Mouse (Mus musculus) E14TG2a.4 (cell line): ENCODE measurements around the gene Wdr26.
A peak's percentile ranks its signal among the peaks of the same experiment; 100 is the strongest.

Source experiments
- H3K27me3 ChIP-seq: 2 replicates; pipeline ENCODE4 v1.6.1; 2014; ENCODE audit warnings: low read length, control low read depth; ENCODE audit not compliant: insufficient read depth
- H3K36me3 ChIP-seq: 2 replicates; pipeline ENCODE4 v1.6.1; 2014; ENCODE audit warnings: low read length, control low read depth; ENCODE audit not compliant: insufficient read depth
- H3K4me1 ChIP-seq: replicated peaks from 2 replicates; pipeline ENCODE4 v1.6.1; 2014; ENCODE audit warnings: low read depth, low read length, control low read depth
- H3K4me3 ChIP-seq: replicated peaks from 2 replicates; pipeline ENCODE4 v1.5.1; 2014; ENCODE audit warnings: mild to moderate bottlenecking, low read length
- H3K9me3 ChIP-seq: 2 replicates; pipeline ENCODE4 v1.6.1; 2014; ENCODE audit warnings: low read length, control low read depth
- CTCF ChIP-seq: conservative IDR thresholded peaks from 2 replicates; pipeline ENCODE4 v1.5.1; 2014; ENCODE audit warnings: low read length
- NANOG ChIP-seq: IDR thresholded peaks from 2 replicates; pipeline ENCODE4 v1.6.1; 2014; ENCODE audit warnings: borderline replicate concordance, low read length, mixed read lengths
- POU5F1 ChIP-seq: IDR thresholded peaks from 2 replicates; pipeline ENCODE4 v1.6.1; 2014; ENCODE audit warnings: low read length, borderline replicate concordance

The Wdr26 gene

DNA sequence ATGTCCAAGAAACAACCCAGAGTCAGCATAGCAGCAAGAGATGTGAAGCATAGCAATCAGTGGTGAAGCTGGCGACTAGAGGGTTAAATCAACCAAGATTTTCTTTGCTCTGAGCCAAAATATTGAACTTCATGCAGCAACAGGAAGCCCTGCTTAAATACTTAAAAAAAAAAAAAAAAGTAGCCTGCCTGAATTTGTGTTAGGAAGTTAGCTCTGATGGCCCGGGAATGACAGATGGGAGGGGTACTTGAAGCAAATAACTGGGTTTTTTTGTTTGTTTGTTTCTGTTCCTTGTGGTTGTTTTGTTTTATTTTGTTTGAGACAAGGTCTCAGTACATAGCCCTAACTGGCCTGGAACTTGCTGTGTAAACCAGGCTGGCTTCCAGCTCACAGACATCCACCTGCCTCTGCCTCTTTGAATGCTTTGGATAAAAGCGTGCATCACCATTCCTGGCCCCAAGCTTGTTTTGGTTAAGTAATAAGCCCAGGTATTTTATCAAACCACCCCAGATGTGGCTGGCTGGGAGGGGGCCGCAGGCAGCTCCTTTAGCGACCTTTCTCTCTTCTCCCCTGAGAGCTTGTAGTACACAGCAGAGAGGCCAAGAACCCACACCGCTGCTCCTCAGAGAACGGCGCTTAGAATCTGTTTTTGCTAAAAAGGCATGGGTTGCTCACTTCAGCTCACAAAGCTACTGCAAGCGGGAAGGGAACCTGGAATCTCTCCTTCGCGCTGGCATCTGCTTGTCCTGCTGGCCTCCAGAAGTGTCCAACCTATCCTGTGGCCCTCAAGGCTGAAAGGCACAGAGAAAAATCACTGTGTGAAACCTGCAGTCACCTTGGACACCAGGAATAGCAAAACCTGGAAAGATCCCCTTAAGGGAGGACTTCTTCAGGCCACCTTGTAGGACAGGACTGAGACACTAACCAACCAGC, 34.0 kb upstream of the Wdr26 start:
- Histone ChIP-seq H3K9me3 (no peaks in the 10 kb centered on the region), H3K4me3 (no peak overlapping the region), H3K36me3 (no peaks in the 10 kb centered on the region), H3K27me3 (no peaks in the 10 kb centered on the region), H3K4me1 (peaks cover 27% of the 10 kb centered on the region)
- TF ChIP-seq POU5F1: no peak
- TF ChIP-seq NANOG: no peak
- TF ChIP-seq CTCF: no peak

DNA sequence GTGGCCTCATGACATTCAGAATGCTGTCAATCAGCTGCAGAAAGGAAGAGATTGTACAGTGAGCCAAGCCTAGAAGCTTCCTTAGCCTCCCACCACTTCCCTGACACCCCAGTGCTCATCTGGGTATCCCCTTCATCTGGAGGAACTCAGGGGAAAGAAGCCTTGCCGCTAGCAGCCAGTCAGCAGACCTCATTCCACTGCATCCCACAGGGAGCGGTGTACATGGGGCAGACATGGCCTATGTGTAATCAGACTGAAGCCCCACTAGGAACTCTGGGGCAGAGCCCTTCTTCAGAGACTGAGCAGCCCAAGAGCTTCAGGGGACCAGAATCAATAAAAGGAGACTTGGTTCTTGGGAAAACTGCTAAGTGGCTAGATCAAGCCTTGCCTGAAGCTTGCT, 33.3 kb upstream of the Wdr26 start:
- Histone ChIP-seq H3K27me3 (no peaks in the 10 kb centered on the region), H3K4me3 (no peak overlapping the region), H3K36me3 (no peaks in the 10 kb centered on the region), H3K4me1 (peaks cover 23% of the 10 kb centered on the region), H3K9me3 (no peaks in the 10 kb centered on the region)
- no peak for TF ChIP-seq NANOG
- TF ChIP-seq CTCF: no peak
- TF ChIP-seq POU5F1: no peak

DNA sequence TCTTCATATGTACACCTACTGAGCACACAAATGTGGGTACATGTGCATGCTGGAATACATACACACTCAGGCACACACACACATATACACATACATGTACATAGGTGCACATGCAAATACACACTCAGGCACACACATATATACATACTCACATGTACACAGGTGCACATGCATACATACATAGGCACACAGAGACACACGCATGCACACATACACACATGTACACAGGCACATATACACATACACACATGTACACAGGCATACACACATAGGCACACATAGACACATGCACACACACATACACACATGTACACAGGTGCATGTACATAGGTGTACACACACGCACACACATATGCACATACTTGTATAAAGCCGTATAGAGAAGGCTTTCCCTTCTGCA, 29.4 kb upstream of the Wdr26 start:
- TF ChIP-seq CTCF (no peak), NANOG (no peak), POU5F1 (no peak)
- Histone ChIP-seq H3K4me3 (no peak overlapping the region), H3K9me3 (peaks cover 14% of the 10 kb centered on the region), H3K4me1 (peaks cover 14% of the 10 kb centered on the region), H3K36me3 (no peaks in the 10 kb centered on the region), H3K27me3 (no peaks in the 10 kb centered on the region)

DNA sequence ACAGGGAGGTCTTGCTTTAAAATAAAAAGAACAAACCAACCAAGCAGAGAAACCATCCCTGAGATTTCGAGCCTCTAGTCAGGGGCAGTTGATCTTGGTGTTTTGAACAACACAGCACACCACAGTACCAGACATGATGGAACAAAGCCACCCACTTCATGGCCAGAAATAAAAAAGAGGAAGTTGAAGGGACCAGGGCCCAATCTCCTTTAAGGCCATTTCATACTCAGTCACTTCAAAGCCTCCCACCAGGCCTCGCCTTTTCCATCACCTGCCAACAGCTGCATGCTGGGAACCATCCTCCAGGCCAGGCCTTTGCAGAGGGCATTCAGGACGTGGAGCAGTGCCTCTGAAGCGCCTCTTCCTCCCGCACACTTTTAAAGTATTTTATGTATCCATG, 25.5 kb upstream of the Wdr26 start:
- Histone ChIP-seq H3K36me3 (no peaks in the 10 kb centered on the region), H3K9me3 (peaks cover 14% of the 10 kb centered on the region), H3K27me3 (no peaks in the 10 kb centered on the region), H3K4me1 (peaks cover 45% of the 10 kb centered on the region), H3K4me3 (no peak overlapping the region)
- no peak for TF ChIP-seq POU5F1
- TF ChIP-seq CTCF: no peak
- TF ChIP-seq NANOG: no peak

DNA sequence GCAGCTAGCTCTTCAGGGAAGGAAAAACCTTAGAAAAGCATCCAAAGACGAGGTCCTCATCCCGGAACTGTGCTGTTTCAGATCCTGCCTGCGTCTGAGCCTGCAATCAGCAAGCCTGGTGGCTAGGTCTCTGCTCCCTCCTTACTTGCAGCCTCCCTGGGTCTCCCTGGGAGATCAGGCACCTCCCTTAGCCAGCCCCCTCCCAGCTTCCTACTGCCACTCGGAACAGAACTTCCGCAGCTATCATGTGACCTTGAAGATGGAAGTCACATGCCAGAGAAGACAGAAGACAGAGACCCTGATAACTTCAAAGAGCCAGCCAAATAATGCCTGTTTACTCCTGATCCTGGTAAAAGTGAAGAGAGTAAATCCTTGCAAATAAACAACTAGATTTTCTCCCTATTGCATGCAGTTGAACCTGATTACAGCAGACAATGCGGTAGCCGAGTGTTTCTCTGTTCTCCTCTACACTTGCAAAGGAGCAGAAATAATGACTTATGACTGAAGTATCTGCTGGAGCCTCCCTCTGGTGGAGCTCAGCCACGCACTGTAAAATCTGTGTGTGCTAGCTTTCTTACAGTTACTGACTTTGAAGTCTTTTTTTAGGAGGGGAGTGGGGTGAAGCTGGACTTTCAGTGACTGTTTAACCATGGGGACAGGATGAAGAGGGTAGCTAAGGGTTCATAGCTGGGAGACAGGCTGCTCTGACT, 22.7 kb upstream of the Wdr26 start:
- H3K9me3 ChIP-seq: peaks cover 11% of the 10 kb centered on the region
- no peaks in the 10 kb centered on the region for H3K36me3 ChIP-seq
- H3K4me3 ChIP-seq: peak overlapping the region; percentile 71
- H3K27me3 ChIP-seq: no peaks in the 10 kb centered on the region
- no peak for TF ChIP-seq CTCF
- no peak for TF ChIP-seq POU5F1
- no peak for TF ChIP-seq NANOG
- H3K4me1 ChIP-seq: peaks cover 74% of the 10 kb centered on the region

DNA sequence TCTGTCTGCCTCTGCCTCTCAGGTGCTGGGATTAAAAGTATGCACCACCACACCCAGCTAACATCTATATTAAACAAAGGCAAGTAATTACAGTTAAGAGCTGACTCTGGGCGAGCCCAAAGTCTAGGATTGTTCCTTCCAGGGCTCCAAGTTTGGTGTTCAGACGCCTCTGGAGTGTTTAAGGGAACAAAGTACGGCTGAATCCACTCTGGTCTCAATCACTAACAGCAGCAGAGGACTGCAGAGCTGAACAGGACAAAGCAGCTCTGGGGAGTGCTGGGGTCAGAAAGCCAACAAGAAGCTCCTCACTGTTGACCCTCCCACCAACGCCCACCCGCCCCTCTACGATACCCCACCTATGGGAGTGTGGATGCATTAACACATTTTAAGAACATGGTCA, 21.9 kb upstream of the Wdr26 start:
- Histone ChIP-seq H3K4me3 (peak overlapping the region; percentile 71), H3K27me3 (no peaks in the 10 kb centered on the region), H3K36me3 (no peaks in the 10 kb centered on the region), H3K4me1 (peaks cover 78% of the 10 kb centered on the region), H3K9me3 (peaks cover 4% of the 10 kb centered on the region)
- no peak for TF ChIP-seq POU5F1
- TF ChIP-seq NANOG: no peak
- no peak for TF ChIP-seq CTCF

DNA sequence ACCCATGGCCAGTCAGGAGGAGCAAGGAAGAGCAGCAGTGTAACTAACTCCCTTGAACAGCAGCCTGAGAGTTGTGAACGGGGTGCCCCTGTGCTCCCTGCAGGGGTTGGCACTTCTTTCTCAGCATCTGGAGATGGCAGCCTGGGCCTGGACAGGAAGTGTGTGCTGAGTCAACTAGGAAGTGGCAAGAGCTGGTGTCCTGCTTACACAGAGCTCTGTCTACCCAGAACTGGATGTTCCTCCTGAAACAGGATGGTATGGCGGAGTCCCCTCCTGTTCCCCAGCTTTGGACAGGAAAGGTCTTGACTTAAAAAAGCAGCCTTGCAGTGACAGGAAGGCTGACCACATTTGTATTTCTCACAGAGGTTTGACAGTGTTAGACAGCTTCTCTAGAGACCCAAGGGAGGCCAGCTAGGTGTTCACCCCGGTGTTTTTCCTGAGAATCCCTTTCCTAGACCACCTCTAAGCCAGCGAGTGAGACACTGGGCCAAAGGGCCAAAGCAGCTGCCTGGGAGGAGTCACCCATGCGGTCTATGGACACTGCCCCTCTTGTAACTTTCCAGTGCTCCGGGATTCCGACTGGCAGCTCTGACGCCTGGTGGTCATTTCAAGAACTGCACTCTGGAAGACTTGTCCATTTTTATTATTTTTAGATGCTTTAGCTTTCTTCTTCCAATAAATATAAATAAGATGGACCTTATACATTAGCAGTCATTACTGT, 20.7 kb upstream of the Wdr26 start:
- Histone ChIP-seq H3K4me1 (peaks cover 80% of the 10 kb centered on the region), H3K4me3 (peak overlapping the region; percentile 60), H3K9me3 (no peaks in the 10 kb centered on the region), H3K27me3 (0 out of 2 replicates have a peak, but pooled peaks cover 4% of the 10 kb centered on the region), H3K36me3 (no peaks in the 10 kb centered on the region)
- TF ChIP-seq NANOG: no peak
- peak; percentile 99 for TF ChIP-seq CTCF

DNA sequence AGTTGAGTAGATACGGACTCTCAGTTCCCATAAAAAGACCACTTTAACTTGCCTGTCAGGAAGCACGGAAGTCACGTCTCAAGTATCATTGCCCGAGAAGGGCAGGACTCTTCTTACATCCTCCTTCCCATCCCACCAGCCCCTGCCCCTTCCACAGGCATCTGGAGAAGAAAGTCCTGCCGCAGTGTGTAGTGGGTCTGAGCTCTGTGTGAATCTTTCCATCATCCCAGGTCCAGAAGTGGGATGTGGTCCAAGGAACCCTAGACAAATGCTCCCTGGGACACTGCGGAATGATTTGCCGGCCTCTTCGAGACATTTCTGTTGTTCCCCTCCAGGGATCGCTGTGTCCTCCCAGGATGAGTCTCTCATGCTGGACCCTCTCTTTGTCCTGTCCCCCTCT, 20.0 kb upstream of the Wdr26 start:
- no peak for TF ChIP-seq POU5F1
- TF ChIP-seq NANOG: no peak
- TF ChIP-seq CTCF: no peak
- H3K4me1 ChIP-seq: peaks cover 73% of the 10 kb centered on the region
- H3K9me3 ChIP-seq: no peaks in the 10 kb centered on the region
- H3K36me3 ChIP-seq: no peaks in the 10 kb centered on the region
- H3K27me3 ChIP-seq: 0 out of 2 replicates have a peak, but pooled peaks cover 4% of the 10 kb centered on the region
- H3K4me3 ChIP-seq: peak overlapping the region; percentile 60
